Comparison of ENCODE assay signal across 7 mouse cellular contexts in the genomic region with DNA sequence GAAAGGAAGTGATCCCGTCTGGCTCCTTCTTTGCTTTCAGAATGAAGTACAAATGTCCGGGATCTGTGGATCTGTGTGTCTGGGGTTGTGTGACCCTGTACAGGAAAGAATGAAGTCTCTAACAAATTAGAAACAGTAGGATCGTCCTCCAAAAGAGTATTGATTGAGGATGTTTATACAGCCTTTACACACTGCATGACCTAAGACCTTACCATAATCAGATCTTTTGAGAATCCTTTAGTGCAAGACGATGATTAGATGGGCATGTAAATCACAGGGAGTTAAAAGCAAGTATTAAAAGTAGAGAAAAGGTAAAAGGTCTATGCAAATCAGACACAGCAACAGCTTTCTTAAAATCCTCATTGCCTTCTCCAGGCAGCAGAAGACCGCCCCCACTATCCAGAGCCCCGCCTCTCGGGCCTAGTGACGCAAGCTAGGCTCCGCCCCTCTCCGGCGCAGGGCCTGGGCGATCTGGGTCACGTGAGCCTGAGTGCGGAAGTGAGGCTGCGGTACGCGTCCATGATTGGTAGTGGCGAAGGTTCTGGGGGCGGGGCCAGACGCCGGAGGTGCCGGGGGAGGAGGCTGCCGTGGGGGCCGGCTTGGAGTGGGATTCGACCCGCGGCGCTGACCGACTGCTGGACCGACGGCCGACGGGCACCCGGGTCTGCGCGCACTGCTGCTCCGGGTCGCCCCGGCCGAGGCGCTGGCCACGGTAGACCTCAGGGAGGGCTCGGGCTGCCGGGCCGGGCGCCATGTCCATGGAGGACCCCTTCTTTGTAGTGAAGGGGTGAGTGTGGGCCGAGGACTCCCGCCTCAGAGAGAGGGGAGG. TPM values are rescaled to one million over a fixed set of nuclear protein-coding genes. Genes with fewer than 3 reads are reported as not detected.
DNase-seq lines count a peak whose midpoint lies in the region; ATAC-seq lines count a peak whose summit lies in the region.

Gene Stx6 (plus strand): TSS at position 575 of the 829 bp plus-strand sequence.

- no peaks in the 10 kb centered on the region for H3K9me3 ChIP-seq in intestine, embryonic 16.5 days (ENCODE audit: control insufficient read depth, low read length)
- no peaks in the 10 kb centered on the region for H3K9me3 ChIP-seq in midbrain, embryonic 11.5 days (ENCODE audit: control insufficient read depth, low read length)

- H3K4me1 ChIP-seq in intestine, embryonic 16.5 days (ENCODE audit: control insufficient read depth, insufficient read depth, low read length), result peaks cover 8% of the 10 kb centered on the region; the same call in 1 of the 2 replicates
- H3K4me1 ChIP-seq in midbrain, embryonic 11.5 days (ENCODE audit: control insufficient read depth, insufficient read depth, low read length), result 0 out of 2 replicates have a peak, but pooled peaks cover 2% of the 10 kb centered on the region

- H3K4me2 ChIP-seq in intestine, embryonic 16.5 days (ENCODE audit: low read depth, low read length), result peak within 1 kb of the TSS; percentile 78
- H3K4me2 ChIP-seq in midbrain, embryonic 11.5 days, result peak within 1 kb of the TSS; percentile 64

- peak within 1 kb of the TSS; percentile 93 for H3K9ac ChIP-seq in intestine, embryonic 16.5 days (ENCODE audit: low read depth, low read length)
- peak within 1 kb of the TSS; percentile 93 for H3K9ac ChIP-seq in midbrain, embryonic 11.5 days (ENCODE audit: low read length)

- intact Hi-C loops in left cerebral cortex, postnatal 36 days (cut with DNase I), result loop anchor here (5.0 kb wide), 2 partner anchors 44 to 61 kb away; partner anchors contain the start of gene Ier5

- no peaks in the 10 kb centered on the region for H3K36me3 ChIP-seq in intestine, embryonic 16.5 days (ENCODE audit: control insufficient read depth, insufficient read depth, low read length)
- no peaks in the 10 kb centered on the region for H3K36me3 ChIP-seq in midbrain, embryonic 11.5 days (ENCODE audit: control insufficient read depth, insufficient read depth, low read length)

- WGBS in intestine, embryonic 16.5 days, result 1% methylated on average over 47 of the region's 48 CpGs
- 3% methylated on average over 48 of the region's 48 CpGs for WGBS in midbrain, embryonic 11.5 days

- H3K27me3 ChIP-seq in intestine, embryonic 16.5 days (replicated peaks; ENCODE audit: control insufficient read depth, insufficient read depth, low read length), result no peaks in the 10 kb centered on the region
- no peaks in the 10 kb centered on the region for H3K27me3 ChIP-seq in midbrain, embryonic 11.5 days (ENCODE audit: control insufficient read depth, insufficient read depth, low read length)

- peak; percentile 99 for ATAC-seq in intestine, embryonic 16.5 days
- ATAC-seq in midbrain, embryonic 11.5 days (ENCODE audit: low FRiP score), result peak; percentile 98

- H3K27ac ChIP-seq in intestine, embryonic 16.5 days (ENCODE audit: low read length), result peak within 1 kb of the TSS; percentile 80
- H3K27ac ChIP-seq in midbrain, embryonic 11.5 days (ENCODE audit: low read depth, low read length), result peak within 1 kb of the TSS; percentile 82

- peak; percentile 99 for DNase-seq in adrenal gland, adult 2 months
- DNase-seq in embryo, embryonic 11.5 days (ENCODE audit: low read depth, low spot score), result peak; percentile 96
- peak; percentile 96 to 99 for DNase-seq in gastrocnemius, postnatal 4 days (ENCODE audit: low spot score in 2 of 2)
- DNase-seq in left cerebral cortex, postnatal 36 days (ENCODE audit: low spot score in 2 of 2), result peak; percentile 96 to 97
- peak; percentile 100 for DNase-seq in midbrain, embryonic 11.5 days (ENCODE audit: low spot score, missing footprints)
- peak; percentile 97 for DNase-seq in skeletal muscle tissue, adult 2 months (ENCODE audit: low read depth, low spot score)

- H3K4me3 ChIP-seq in intestine, embryonic 16.5 days (ENCODE audit: low read length), result peak within 1 kb of the TSS; percentile 98
- peak within 1 kb of the TSS; percentile 97 for H3K4me3 ChIP-seq in midbrain, embryonic 11.5 days (ENCODE audit: low read depth, low read length)

RNA-seq across cellular contexts. Expression of gene Stx6, which starts in this region (rescaled TPM):
- 10 to 100 TPM; 50.7 to 58.4 TPM for total RNA-seq in adrenal gland, adult 2 months (2021)
- 84.3 and 92.3 TPM in 2 replicates for polyA plus RNA-seq in adrenal gland, adult 2 months (2012; rRNA removed)
- 10 to 100 TPM; 36.6 to 39.1 TPM for total RNA-seq in gastrocnemius, postnatal 4 days (2021)
- polyA plus RNA-seq in intestine, embryonic 16.5 days (2015; fragmentation: Nextera tagmentation; extraction: Ambion mirVana), result 36.1 and 44.2 TPM in 2 replicates
- 100 to 1,000 TPM; 113 to 118 TPM for total RNA-seq in left cerebral cortex, postnatal 36 days (2021)
- polyA plus RNA-seq in midbrain, embryonic 11.5 days (2014; fragmentation: Nextera tagmentation; extraction: Ambion mirVana), result 97.1 and 100 TPM in 2 replicates

Comparison
In these comparisons a context has a peak if more than half of its experiments do, and no peak if none do; other contexts are left out.
1. Peak in every context shown above with its lines: DNase-seq, ATAC-seq, H3K4me3 ChIP-seq and H3K27ac ChIP-seq.